Mouse (Mus musculus) MEL (cell line): ENCODE data around the gene Rmnd1. TPM values are rescaled to one million over a fixed set of nuclear protein-coding genes. Genes with fewer than 3 reads are reported as not detected.

Experiments
- DNase-seq: peaks from one replicate; pipeline ENCODE4 v3.0.0; 2011; ENCODE audit warnings: low read depth, low spot score
- H3K27ac ChIP-seq: 2 replicates; pipeline ENCODE4 v1.5.1; 2012; ENCODE audit warnings: low read depth, mild to moderate bottlenecking, control low read depth, low read length, moderate library complexity; ENCODE audit not compliant: control insufficient read depth
- H3K27me3 ChIP-seq, 2 experiments: fragments of 150-350 bp in 1 of 2; sonication (generic) in 1 of 2; 2 replicates each; pipeline ENCODE4 v1.6.1; 2012; ENCODE audit warnings: low read length in 2 of 2, mild to moderate bottlenecking in 2 of 2, improper control_type of control experiment in 1 of 2, moderate library complexity in 1 of 2; ENCODE audit not compliant: insufficient read depth in 2 of 2, control insufficient read depth in 1 of 2
- H3K36me3 ChIP-seq, 2 experiments: 2 replicates each; pipeline ENCODE4 v1.6.1; 2012 to 2014; ENCODE audit warnings: low read length in 2 of 2, improper control_type of control experiment in 1 of 2, inconsistent platforms in 1 of 2, mild to moderate bottlenecking in 1 of 2; ENCODE audit not compliant: insufficient read depth in 2 of 2, control insufficient read depth in 1 of 2
- H3K4me1 ChIP-seq, 2 experiments: fragments of 150-350 bp in 1 of 2; sonication (generic) in 1 of 2; 2 replicates each; pipeline ENCODE4 v1.6.1; 2012; ENCODE audit warnings: low read length in 2 of 2, improper control_type of control experiment in 1 of 2, mild to moderate bottlenecking in 1 of 2; ENCODE audit not compliant: insufficient read depth in 2 of 2, control insufficient read depth in 1 of 2
- H3K4me3 ChIP-seq, 2 experiments: fragments of 150-350 bp in 1 of 2; sonication (generic) in 1 of 2; 2 replicates each; pipeline ENCODE4 v1.5.1; 2012; ENCODE audit warnings: low read depth in 2 of 2, low read length in 2 of 2, mild to moderate bottlenecking in 2 of 2, moderate library complexity in 2 of 2, control low read depth in 1 of 2, improper control_type of control experiment in 1 of 2; ENCODE audit not compliant: control insufficient read depth in 1 of 2, insufficient read depth in 1 of 2
- H3K79me2 ChIP-seq: 2 replicates; pipeline ENCODE4 v1.6.1; 2012; ENCODE audit warnings: mild to moderate bottlenecking, low read length, moderate library complexity; ENCODE audit not compliant: control insufficient read depth, poor library complexity, insufficient read depth
- H3K9ac ChIP-seq: 2 replicates; pipeline ENCODE4 v1.6.1; 2012; ENCODE audit warnings: low read depth, mild to moderate bottlenecking, control low read depth, low read length, moderate library complexity; ENCODE audit not compliant: control insufficient read depth, poor library complexity, severe bottlenecking
- H3K9me3 ChIP-seq: fragments of 150-350 bp; sonication (generic); replicated peaks from 2 replicates; pipeline ENCODE4 v1.6.1; 2012; ENCODE audit warnings: mild to moderate bottlenecking, low read length, improper control_type of control experiment, moderate library complexity; ENCODE audit not compliant: insufficient read depth
- MAX ChIP-seq: IDR thresholded peaks from 2 replicates; pipeline ENCODE4 v1.6.1; 2011; ENCODE audit warnings: low read length, improper control_type of control experiment
- MYC ChIP-seq: IDR thresholded peaks from 2 replicates; pipeline ENCODE4 v1.6.1; 2011; ENCODE audit warnings: low read depth, mild to moderate bottlenecking, low read length, improper control_type of control experiment, moderate library complexity
- NELFE ChIP-seq: IDR thresholded peaks from 2 replicates; pipeline ENCODE4 v1.6.1; 2011; ENCODE audit warnings: low read depth, low read length, improper control_type of control experiment
- NRF1 ChIP-seq: IDR thresholded peaks from 2 replicates; pipeline ENCODE4 v1.6.1; 2014; ENCODE audit warnings: low read depth, mild to moderate bottlenecking, inconsistent platforms, low read length, improper control_type of control experiment, moderate library complexity; ENCODE audit not compliant: poor library complexity, insufficient read depth, severe bottlenecking
- POLR2AphosphoS5 ChIP-seq: IDR thresholded peaks from 2 replicates; pipeline ENCODE4 v1.6.1; 2012; ENCODE audit warnings: low read depth, borderline replicate concordance, mild to moderate bottlenecking, inconsistent platforms, low read length, moderate library complexity, mixed read lengths
- SIN3A ChIP-seq: IDR thresholded peaks from 2 replicates; pipeline ENCODE4 v1.6.1; 2012; ENCODE audit warnings: low read length, improper control_type of control experiment, inconsistent platforms
- polyA plus RNA-seq, 2 experiments: library from polyadenylated mRNA; stranded (reverse) in 1 of 2; unstranded in 1 of 2; fragments of >175 nt in 1 of 2; fragments of >200 nt in 1 of 2; gene quantifications; 2 replicates each; pipeline versions ENCODE4 v1.2.1 to v1.2.4; 2012; ENCODE audit warnings: low replicate concordance in 2 of 2, low read depth in 1 of 2; ENCODE audit not compliant: insufficient read length in 2 of 2, insufficient read depth in 1 of 2, missing spikeins in 1 of 2
- total RNA-seq: library from RNA; depleted of rRNA; stranded (reverse); fragments of 300-350 nt; gene quantifications from 2 replicates; pipeline ENCODE4 v1.2.3, GENCODE M21; 2012; rRNA removed

The Rmnd1 gene
- total and polyA plus RNA-seq, 3 experiments: 38.8 to 39.6 TPM; not detected in 1

DNA sequence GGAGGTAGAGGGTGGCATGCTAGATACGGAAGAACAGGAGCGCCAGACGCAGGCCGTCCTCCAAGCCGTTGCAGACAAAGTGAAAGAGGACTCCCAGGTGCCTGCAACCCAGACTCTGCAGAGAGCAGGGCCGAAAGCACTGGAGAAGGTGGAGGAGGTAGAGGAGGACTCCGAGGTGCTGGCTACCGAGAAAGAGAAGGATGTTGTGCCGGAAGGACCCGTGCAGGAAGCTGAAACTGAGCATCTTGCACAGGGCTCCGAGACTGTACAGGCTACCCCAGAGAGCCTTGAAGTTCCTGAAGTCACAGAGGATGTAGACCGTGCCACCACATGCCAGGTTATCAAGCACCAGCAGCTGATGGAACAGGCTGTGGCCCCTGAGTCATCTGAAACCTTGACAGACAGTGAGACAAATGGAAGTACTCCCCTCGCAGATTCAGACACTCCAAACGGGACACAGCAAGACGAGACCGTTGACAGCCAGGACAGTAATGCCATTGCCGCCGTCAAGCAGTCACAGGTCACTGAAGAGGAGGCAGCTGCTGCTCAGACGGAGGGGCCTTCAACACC, 76.2 kb downstream of the Rmnd1 start:
- Histone ChIP-seq H3K27ac (no peak overlapping the region), H3K4me1 (no peaks in the 10 kb centered on the region), H3K9ac (no peak overlapping the region), H3K4me3 (no peak overlapping the region), H3K36me3 (no peaks in the 10 kb centered on the region), H3K27me3 (no peaks in the 10 kb centered on the region), H3K79me2 (no peaks in the 10 kb centered on the region), H3K9me3 (no peaks in the 10 kb centered on the region)
- no peak for TF ChIP-seq MAX
- no peak for TF ChIP-seq NRF1
- no peak for TF ChIP-seq MYC
- no peak for TF ChIP-seq NELFE
- DNase-seq: no peak

DNA sequence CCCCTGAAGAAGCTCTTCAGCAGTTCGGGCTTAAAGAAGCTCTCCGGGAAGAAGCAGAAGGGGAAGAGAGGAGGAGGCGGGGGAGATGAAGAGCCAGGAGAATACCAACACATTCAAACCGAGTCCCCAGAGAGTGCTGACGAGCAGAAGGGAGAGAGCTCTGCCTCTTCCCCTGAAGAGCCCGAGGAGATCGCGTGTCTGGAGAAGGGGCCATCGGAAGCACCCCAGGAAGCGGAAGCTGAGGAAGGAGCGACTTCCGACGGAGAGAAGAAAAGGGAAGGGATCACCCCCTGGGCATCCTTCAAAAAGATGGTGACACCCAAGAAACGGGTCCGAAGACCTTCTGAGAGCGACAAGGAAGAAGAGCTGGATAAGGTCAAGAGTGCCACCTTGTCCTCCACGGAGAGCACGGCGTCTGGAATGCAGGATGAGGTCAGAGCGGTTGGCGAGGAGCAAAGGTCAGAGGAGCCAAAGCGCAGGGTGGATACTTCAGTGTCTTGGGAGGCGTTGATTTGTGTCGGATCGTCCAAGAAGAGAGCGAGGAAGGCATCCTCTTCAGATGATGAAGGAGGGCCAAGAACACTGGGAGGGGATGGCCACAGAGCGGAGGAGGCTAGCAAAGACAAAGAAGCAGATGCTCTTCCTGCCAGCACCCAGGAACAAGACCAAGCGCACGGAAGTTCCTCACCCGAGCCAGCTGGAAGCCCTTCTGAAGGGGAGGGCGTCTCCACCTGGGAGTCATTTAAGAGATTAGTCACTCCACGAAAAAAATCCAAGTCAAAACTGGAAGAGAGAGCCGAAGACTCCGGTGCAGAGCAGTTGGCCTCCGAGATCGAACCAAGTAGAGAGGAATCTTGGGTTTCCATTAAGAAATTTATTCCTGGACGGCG, 77.6 kb downstream of the Rmnd1 start:
- Histone ChIP-seq H3K79me2 (no peaks in the 10 kb centered on the region), H3K4me1 (no peaks in the 10 kb centered on the region), H3K9ac (no peak overlapping the region), H3K27me3 (no peaks in the 10 kb centered on the region), H3K9me3 (no peaks in the 10 kb centered on the region), H3K4me3 (no peak overlapping the region), H3K27ac (no peak overlapping the region), H3K36me3 (no peaks in the 10 kb centered on the region)
- no peak for TF ChIP-seq SIN3A
- no peak for TF ChIP-seq POLR2AphosphoS5
- no peak for TF ChIP-seq MYC
- DNase-seq: no peak

Other genes starting within 250 kb of the Rmnd1 start
- 0.08 and 0.16 TPM in 2 replicates for gene Akap12, start 166.0 kb downstream of the Rmnd1 start, total RNA-seq
- gene Akap12, start 166.0 kb downstream of the Rmnd1 start, polyA plus RNA-seq: under 1 TPM in 1 of 2 experiments, not detected in 1; 0.42 TPM
- gene Zbtb2, start 44.3 kb downstream of the Rmnd1 start, total RNA-seq: 8.6 and 10.0 TPM in 2 replicates
- gene Zbtb2, start 44.3 kb downstream of the Rmnd1 start, polyA plus RNA-seq: 10 to 100 TPM in 1 of 2 experiments, not detected in 1; 12.7 TPM
- 23.7 and 25.1 TPM in 2 replicates for gene Armt1, start 79 bp upstream of the Rmnd1 start, total RNA-seq
- gene Armt1, start 79 bp upstream of the Rmnd1 start, polyA plus RNA-seq: 10 to 100 TPM in 1 of 2 experiments, not detected in 1; 24.2 TPM
- gene Ccdc170, start 50.1 kb upstream of the Rmnd1 start, total RNA-seq: not detected in 2 replicates
- gene Ccdc170, start 50.1 kb upstream of the Rmnd1 start, polyA plus RNA-seq: not detected
- gene Esr1, start 179.2 kb upstream of the Rmnd1 start, total RNA-seq: 0.65 and 0.69 TPM in 2 replicates
- under 1 TPM in 1 of 2 experiments, not detected in 1; 0.65 TPM for gene Esr1, start 179.2 kb upstream of the Rmnd1 start, polyA plus RNA-seq